Mouse (Mus musculus) kidney, embryonic 15.5 days (tissue): ENCODE results near the gene Catsperd. TPM values are rescaled to one million over a fixed set of nuclear protein-coding genes. Genes with fewer than 3 reads are reported as not detected.

Experiments
- ATAC-seq: fragments of 200-750 bp; cut with Nextera tagmentation; replicated peaks from 2 replicates; pipeline ENCODE4 v1.8.0; 2017; ENCODE audit warnings: moderate TSS enrichment; ENCODE audit not compliant: low FRiP score
- H3K27ac ChIP-seq: fragments of 300-500 bp; sonication (generic); 2 replicates; pipeline ENCODE4 v1.5.1; 2015; ENCODE audit warnings: mild to moderate bottlenecking, inconsistent platforms
- H3K27me3 ChIP-seq: fragments of 300-500 bp; sonication (generic); 2 replicates; pipeline ENCODE4 v1.6.1; 2015; ENCODE audit warnings: inconsistent platforms
- H3K36me3 ChIP-seq: fragments of 300-500 bp; sonication (generic); 2 replicates; pipeline ENCODE4 v1.6.1; 2015; ENCODE audit warnings: inconsistent platforms
- H3K4me1 ChIP-seq: fragments of 300-500 bp; sonication (generic); 2 replicates; pipeline ENCODE4 v1.6.1; 2015; ENCODE audit warnings: inconsistent platforms
- H3K4me2 ChIP-seq: fragments of 300-500 bp; sonication (generic); 2 replicates; pipeline ENCODE4 v1.6.1; 2015; ENCODE audit warnings: moderate library complexity, mild to moderate bottlenecking, inconsistent platforms
- H3K4me3 ChIP-seq: fragments of 300-500 bp; sonication (generic); replicated peaks from 2 replicates; pipeline ENCODE4 v1.5.1; 2015; ENCODE audit warnings: mild to moderate bottlenecking, inconsistent platforms
- H3K9ac ChIP-seq: fragments of 300-500 bp; sonication (generic); 2 replicates; pipeline ENCODE4 v1.6.1; 2015; ENCODE audit warnings: mild to moderate bottlenecking, inconsistent platforms
- H3K9me3 ChIP-seq: fragments of 300-500 bp; sonication (generic); replicated peaks from 2 replicates; pipeline ENCODE4 v1.6.1; 2016; ENCODE audit warnings: inconsistent platforms
- WGBS: fragments of 180-500 bp; shearing (Covaris S2); methylation state at CpG from one replicate; pipeline ENCODE4 v1.1.7; 2015; ENCODE audit warnings: mixed read lengths; 5-methylcytosine and 5-hydroxymethylcytosine counted together
- polyA plus RNA-seq: library from polyadenylated mRNA; unstranded; fragments of >200 nt; fragmentation: Nextera tagmentation; extraction: Ambion mirVana; gene quantifications from 2 replicates; pipeline ENCODE4 v1.2.1, GENCODE M21; 2015

Catsperd gene
- polyA plus RNA-seq, result 0.59 and 0.93 TPM in 2 replicates

GRCm38 (mm10) chr17:56627530-56628277 lies at the start of gene Catsperd:
Gene Catsperd (plus strand): TSS chr17:56628143.
- ATAC-seq, result peak; percentile 58
- peaks cover 21% of the 10 kb centered on the region for H3K36me3 ChIP-seq
- H3K4me1 ChIP-seq, result peaks cover 29% of the 10 kb centered on the region
- no peaks in the 10 kb centered on the region for H3K9me3 ChIP-seq
- H3K9ac ChIP-seq, result peak within 1 kb of the TSS; percentile 53
- peak within 1 kb of the TSS; percentile 93 for H3K27ac ChIP-seq
- WGBS, result 9% methylated on average over 26 of the region's 26 CpGs
- H3K27me3 ChIP-seq, result no peaks in the 10 kb centered on the region
- peak within 1 kb of the TSS; percentile 95 for H3K4me2 ChIP-seq
- peak within 1 kb of the TSS; percentile 97 for H3K4me3 ChIP-seq

- 68% methylated on average over 1 of the region's 1 CpGs for WGBS
- peak overlapping the region; percentile 80 for H3K4me2 ChIP-seq
- H3K27me3 ChIP-seq, result no peaks in the 10 kb centered on the region
- H3K9me3 ChIP-seq, result no peaks in the 10 kb centered on the region
- H3K4me3 ChIP-seq, result peak overlapping the region; percentile 82
- H3K27ac ChIP-seq, result peak overlapping the region; percentile 97; the same call in 1 of the 2 replicates
- peak overlapping the region; percentile 93 for H3K9ac ChIP-seq
- no peak for ATAC-seq
- H3K4me1 ChIP-seq, result peaks cover 45% of the 10 kb centered on the region
- H3K36me3 ChIP-seq, result peaks cover 68% of the 10 kb centered on the region
Measured at GRCm38 (mm10) chr17:56583071-56583470, 44.9 kb upstream of the Catsperd start.

GRCm38 (mm10) chr17:56583611-56584256 lies 44.2 kb upstream of the Catsperd start:
- Histone ChIP-seq H3K36me3 (peaks cover 68% of the 10 kb centered on the region), H3K4me3 (peak overlapping the region; percentile 82), H3K27ac (peak overlapping the region; percentile 97), H3K9me3 (no peaks in the 10 kb centered on the region), H3K4me2 (peak overlapping the region; percentile 80), H3K27me3 (no peaks in the 10 kb centered on the region), H3K4me1 (peaks cover 47% of the 10 kb centered on the region), H3K9ac (peak overlapping the region; percentile 93)
- no peak for ATAC-seq
- under 1% methylated on average over 33 of the region's 33 CpGs for WGBS

GRCm38 (mm10) chr17:56584257-56585130 lies 43.4 kb upstream of the Catsperd start, which contains the start of the genes Safb2 and Safb:
Gene Safb2 (minus strand): TSS chr17:56584585.
Gene Safb (plus strand): TSS chr17:56584825.
- H3K9ac ChIP-seq, result peak within 1 kb of the TSS; percentile 93

GRCm38 (mm10) chr17:56585171-56585821 lies 42.6 kb upstream of the Catsperd start:
- peak; percentile 12 for ATAC-seq
- no peaks in the 10 kb centered on the region for H3K9me3 ChIP-seq
- H3K4me1 ChIP-seq, result peaks cover 50% of the 10 kb centered on the region
- H3K36me3 ChIP-seq, result peaks cover 68% of the 10 kb centered on the region
- peak overlapping the region; percentile 82 for H3K4me3 ChIP-seq
- H3K4me2 ChIP-seq, result peak overlapping the region; percentile 76
- H3K9ac ChIP-seq, result peak overlapping the region; percentile 91
- H3K27me3 ChIP-seq, result no peaks in the 10 kb centered on the region
- H3K27ac ChIP-seq, result peak overlapping the region; percentile 95
- WGBS, result under 1% methylated on average over 61 of the region's 61 CpGs

More at GRCm38 (mm10) chr17:56584257-56585130, 43.4 kb upstream of the Catsperd start, which contains the start of the genes Safb2 and Safb:
- peak; percentile 97 for ATAC-seq
- H3K27ac ChIP-seq, result peak within 1 kb of the TSS; percentile 97
- peaks cover 50% of the 10 kb centered on the region for H3K4me1 ChIP-seq
- WGBS, result under 1% methylated on average over 94 of the region's 101 CpGs
- H3K4me2 ChIP-seq, result peak within 1 kb of the TSS; percentile 80
- peaks cover 68% of the 10 kb centered on the region for H3K36me3 ChIP-seq
- no peaks in the 10 kb centered on the region for H3K9me3 ChIP-seq
- H3K4me3 ChIP-seq, result peak within 1 kb of the TSS; percentile 82
- no peaks in the 10 kb centered on the region for H3K27me3 ChIP-seq

GRCm38 (mm10) chr17:56587773-56588172 lies 40.2 kb upstream of the Catsperd start:
- no peak for ATAC-seq
- H3K36me3 ChIP-seq, result peaks cover 68% of the 10 kb centered on the region

GRCm38 (mm10) chr17:56588921-56589320 lies 39.0 kb upstream of the Catsperd start:
- no peaks in the 10 kb centered on the region for H3K27me3 ChIP-seq
- H3K27ac ChIP-seq, result no peak overlapping the region
- no peak overlapping the region for H3K4me2 ChIP-seq
- peaks cover 79% of the 10 kb centered on the region for H3K36me3 ChIP-seq
- 88% methylated on average over 4 of the region's 4 CpGs for WGBS
- no peak for ATAC-seq
- peaks cover 28% of the 10 kb centered on the region for H3K4me1 ChIP-seq
- no peaks in the 10 kb centered on the region for H3K9me3 ChIP-seq
- no peak overlapping the region for H3K9ac ChIP-seq
- H3K4me3 ChIP-seq, result no peak overlapping the region

More at GRCm38 (mm10) chr17:56587773-56588172, 40.2 kb upstream of the Catsperd start:
- no peak overlapping the region for H3K9ac ChIP-seq
- no peak overlapping the region for H3K4me3 ChIP-seq
- H3K9me3 ChIP-seq, result no peaks in the 10 kb centered on the region
- WGBS, result 56% methylated on average over 1 of the region's 1 CpGs
- peaks cover 37% of the 10 kb centered on the region for H3K4me1 ChIP-seq
- no peak overlapping the region for H3K27ac ChIP-seq
- H3K4me2 ChIP-seq, result 0 out of 2 replicates have a peak overlapping the region, but pooled peaks have one; percentile 12
- H3K27me3 ChIP-seq, result no peaks in the 10 kb centered on the region

- no peak overlapping the region for H3K27ac ChIP-seq
- no peak overlapping the region for H3K4me3 ChIP-seq
- H3K36me3 ChIP-seq, result peaks cover 100% of the 10 kb centered on the region
- no peak for ATAC-seq
- no peak overlapping the region for H3K9ac ChIP-seq
- H3K9me3 ChIP-seq, result no peaks in the 10 kb centered on the region
- H3K4me1 ChIP-seq, result peaks cover 10% of the 10 kb centered on the region
- H3K4me2 ChIP-seq, result no peak overlapping the region
- no peaks in the 10 kb centered on the region for H3K27me3 ChIP-seq
Measured at GRCm38 (mm10) chr17:56592553-56592952, 35.4 kb upstream of the Catsperd start.

GRCm38 (mm10) chr17:56593527-56594271 lies 34.2 kb upstream of the Catsperd start:
- no peak overlapping the region for H3K4me2 ChIP-seq
- no peak overlapping the region for H3K27ac ChIP-seq
- H3K4me1 ChIP-seq, result 0 out of 2 replicates have a peak, but pooled peaks cover 3% of the 10 kb centered on the region
- no peak overlapping the region for H3K4me3 ChIP-seq
- peaks cover 97% of the 10 kb centered on the region for H3K36me3 ChIP-seq
- ATAC-seq, result no peak
- no peak overlapping the region for H3K9ac ChIP-seq
- no peaks in the 10 kb centered on the region for H3K27me3 ChIP-seq
- WGBS, result 85% methylated on average over 8 of the region's 8 CpGs
- H3K9me3 ChIP-seq, result no peaks in the 10 kb centered on the region

GRCm38 (mm10) chr17:56603186-56604069 lies 24.5 kb upstream of the Catsperd start:
- WGBS, result 95% methylated on average over 28 of the region's 28 CpGs
- ATAC-seq, result no peak

More at GRCm38 (mm10) chr17:56603186-56604069, 24.5 kb upstream of the Catsperd start:
- no peaks in the 10 kb centered on the region for H3K27me3 ChIP-seq
- H3K4me1 ChIP-seq, result peaks cover 10% of the 10 kb centered on the region
- no peak overlapping the region for H3K4me3 ChIP-seq
- no peaks in the 10 kb centered on the region for H3K9me3 ChIP-seq
- H3K4me2 ChIP-seq, result no peak overlapping the region
- H3K27ac ChIP-seq, result no peak overlapping the region
- H3K9ac ChIP-seq, result no peak overlapping the region
- H3K36me3 ChIP-seq, result peaks cover 93% of the 10 kb centered on the region
